Mouse (Mus musculus): ENCODE data around the gene Gm39115. TPM values are rescaled to one million over a fixed set of nuclear protein-coding genes. Genes with fewer than 3 reads are reported as not detected.

The Gm39115 gene
- not detected in 2 replicates for polyA plus RNA-seq (2012; rRNA removed)

GRCm38 (mm10) chr7:142135934-142136333, at the start of gene Gm39115:
Gm39115 (minus strand) TSS chr7:142136034.

GRCm38 (mm10) chr7:142175905-142176304, 40.1 kb upstream of the Gm39115 start, which contains the start of gene Krtap5-2:
Krtap5-2 (minus strand) TSS chr7:142176005.

DNA sequence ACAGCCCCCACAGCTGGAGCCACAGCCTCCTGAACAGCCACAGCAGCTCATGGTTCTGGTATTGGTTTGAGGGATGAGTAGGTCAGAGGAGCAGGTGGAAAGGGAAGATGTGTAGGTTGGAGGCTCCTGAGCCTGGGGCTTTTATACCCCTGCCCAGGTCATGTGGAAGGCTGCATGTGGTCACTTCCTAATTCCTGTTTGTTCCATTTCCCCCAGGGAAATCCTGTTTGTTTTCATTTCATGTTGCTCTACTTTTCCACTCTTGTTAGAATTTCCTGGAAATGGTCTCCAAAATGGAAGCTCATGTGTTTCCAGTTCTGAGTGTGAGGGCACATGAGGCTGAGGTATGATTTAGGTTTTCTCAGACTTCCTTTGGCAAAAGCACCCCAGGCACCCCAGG, 29.8 kb upstream of the Gm39115 start, which contains the start of gene Gm4553:
Gene Gm4553, minus strand, starts transcription at position 101 of the 400 bp plus-strand sequence.

GRCm38 (mm10) chr7:142157013-142157412, 21.2 kb upstream of the Gm39115 start, which contains the start of gene Gm29735:
Gm29735 (minus strand) TSS chr7:142157113.

GRCm38 (mm10) chr7:142144507-142144906, 8.7 kb upstream of the Gm39115 start, which contains the start of gene Gm45337:
Gm45337 (minus strand) TSS chr7:142144607.

GRCm38 (mm10) chr7:142120629-142121028, 15.2 kb downstream of the Gm39115 start, which contains the start of gene Gm45618:
Gm45618 (minus strand) TSS chr7:142120729.

DNA sequence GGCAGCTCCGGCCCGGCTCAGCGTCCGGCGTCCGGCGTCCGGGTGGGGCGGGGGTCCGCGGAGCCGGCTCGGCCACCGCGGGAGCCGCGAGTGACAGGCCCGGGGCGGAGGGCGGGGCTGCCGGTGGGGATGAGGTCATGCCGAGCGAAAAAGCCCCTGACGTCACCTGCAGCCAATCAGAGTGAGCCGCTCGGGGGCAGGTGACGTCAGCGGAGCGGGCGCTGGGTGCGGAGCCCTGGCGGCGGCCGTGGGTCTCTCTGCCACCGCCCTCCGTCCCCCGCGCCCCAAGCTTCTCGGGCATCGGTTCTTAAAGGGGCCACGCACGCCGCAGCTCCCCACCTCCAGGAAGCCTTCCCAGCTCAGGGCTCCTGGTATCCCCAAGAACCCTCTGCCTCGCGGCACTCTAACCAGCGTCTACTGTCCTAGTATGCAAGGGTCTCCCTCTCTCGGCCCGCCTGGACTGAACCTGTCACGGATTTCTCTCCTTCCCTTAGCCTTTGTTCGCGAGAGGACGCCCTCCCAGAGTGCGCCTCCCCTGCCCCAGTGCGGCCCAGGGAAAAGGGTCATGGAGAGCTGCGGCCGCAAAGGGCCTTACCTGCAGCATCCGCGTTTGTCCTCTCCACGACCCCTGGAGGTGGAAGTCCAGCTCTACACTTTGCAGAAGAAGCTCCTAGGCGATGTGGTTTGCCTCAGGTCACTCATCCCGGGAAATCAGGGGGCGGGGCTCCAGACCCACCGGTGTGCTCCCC, 40.5 kb downstream of the Gm39115 start, which contains the start of gene Dusp8:
Gene Dusp8, minus strand, starts transcription at position 661 of the 749 bp plus-strand sequence.

Other genes starting within 250 kb of the Gm39115 start
- 16.6 and 17.1 TPM in 2 replicates for gene Tollip, start 217.5 kb downstream of the Gm39115 start, polyA plus RNA-seq (2012; rRNA removed)
- not detected in 2 replicates for gene Brsk2, start 186.3 kb downstream of the Gm39115 start, polyA plus RNA-seq (2012; rRNA removed)
- gene Mob2, start 75.0 kb downstream of the Gm39115 start, polyA plus RNA-seq (2012; rRNA removed): 26.5 and 26.9 TPM in 2 replicates
- 1.4 TPM in 2 replicates for gene Dusp8, start 40.2 kb downstream of the Gm39115 start, polyA plus RNA-seq (2012; rRNA removed)
- gene Gm45618, start 15.3 kb downstream of the Gm39115 start, polyA plus RNA-seq (2012; rRNA removed): not detected in 2 replicates
- not detected in 2 replicates for gene Gm45337, start 8.6 kb upstream of the Gm39115 start, polyA plus RNA-seq (2012; rRNA removed)
- gene Gm29735, start 21.1 kb upstream of the Gm39115 start, polyA plus RNA-seq (2012; rRNA removed): not detected in 2 replicates
- not detected in 2 replicates for gene Gm4553, start 29.7 kb upstream of the Gm39115 start, polyA plus RNA-seq (2012; rRNA removed)
- not detected in 2 replicates for gene Krtap5-2, start 40.0 kb upstream of the Gm39115 start, polyA plus RNA-seq (2012; rRNA removed)
- not detected in 2 replicates for gene Gm10153, start 54.4 kb upstream of the Gm39115 start, polyA plus RNA-seq (2012; rRNA removed)
- not detected in 2 replicates for gene Krtap5-3, start 65.3 kb upstream of the Gm39115 start, polyA plus RNA-seq (2012; rRNA removed)
- gene Gm7579, start 75.8 kb upstream of the Gm39115 start, polyA plus RNA-seq (2012; rRNA removed): not detected in 2 replicates
- gene Krtap5-5, start 93.9 kb upstream of the Gm39115 start, polyA plus RNA-seq (2012; rRNA removed): not detected in 2 replicates
- gene Gm40460, start 105.0 kb upstream of the Gm39115 start, polyA plus RNA-seq (2012; rRNA removed): not detected in 2 replicates
- gene Gm2431, start 122.3 kb upstream of the Gm39115 start, polyA plus RNA-seq (2012; rRNA removed): not detected in 2 replicates
- gene Gm4559, start 138.3 kb upstream of the Gm39115 start, polyA plus RNA-seq (2012; rRNA removed): not detected in 2 replicates
- not detected in 2 replicates for gene Krtap5-1, start 161.1 kb upstream of the Gm39115 start, polyA plus RNA-seq (2012; rRNA removed)
- gene Krtap5-4, start 167.5 kb upstream of the Gm39115 start, polyA plus RNA-seq (2012; rRNA removed): not detected in 2 replicates
- gene Ifitm10, start 237.7 kb upstream of the Gm39115 start, polyA plus RNA-seq (2012; rRNA removed): 1.9 and 2.0 TPM in 2 replicates
- gene Gm49369, start 246.6 kb upstream of the Gm39115 start, polyA plus RNA-seq (2012; rRNA removed): 0.48 and 0.60 TPM in 2 replicates